Mouse (Mus musculus): ENCODE measurements at regions not wholly inside any gene's neighbourhood (a gene's known extent, or its start where the extent isn't known, plus 50 kb on each side); places are given as distances from the start of the nearest gene placed in this dataset.

- no peak for TF ChIP-seq CTCF (IDR thresholded peaks at IDR 0.05)
- no peak for TF ChIP-seq EP300 (IDR thresholded peaks at IDR 0.05)
Observed at GRCm38 (mm10) chr14:98538267-98538666, 368.7 kb upstream of the Dach1 start.

Measured in lung, postnatal 0 days (tissue).